Mouse (Mus musculus): Measurements from ENCODE around the gene Snx19.

Gene Snx19

DNA sequence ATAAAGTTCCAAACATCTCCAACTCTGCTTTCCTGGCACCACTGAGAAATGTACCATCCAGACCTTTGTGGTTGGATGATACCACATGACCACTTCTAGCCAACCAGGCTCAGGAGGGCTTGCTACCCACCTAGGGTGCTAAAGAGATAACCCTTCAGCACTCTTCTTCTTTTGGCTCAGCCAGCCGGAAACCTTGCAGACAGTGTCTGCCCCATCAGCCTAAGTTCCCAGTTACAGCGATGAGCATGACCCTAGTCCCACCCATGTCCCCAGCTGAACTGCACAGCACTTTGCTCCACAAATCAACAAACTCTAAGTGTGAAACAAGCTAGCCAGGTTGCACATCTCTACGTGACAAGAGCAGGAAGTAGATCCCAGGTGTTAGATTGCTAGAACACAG is 57.3 kb downstream of the Snx19 start:
- no peak for DNase-seq (ENCODE audit: low read depth)

GRCm38 (mm10) chr9:30485161-30485560 is 58.3 kb downstream of the Snx19 start:
- DNase-seq (ENCODE audit: low read depth) = no peak

- no peak for DNase-seq (ENCODE audit: low read depth)
Observed at GRCm38 (mm10) chr9:30488384-30488783, 61.5 kb downstream of the Snx19 start.

DNA sequence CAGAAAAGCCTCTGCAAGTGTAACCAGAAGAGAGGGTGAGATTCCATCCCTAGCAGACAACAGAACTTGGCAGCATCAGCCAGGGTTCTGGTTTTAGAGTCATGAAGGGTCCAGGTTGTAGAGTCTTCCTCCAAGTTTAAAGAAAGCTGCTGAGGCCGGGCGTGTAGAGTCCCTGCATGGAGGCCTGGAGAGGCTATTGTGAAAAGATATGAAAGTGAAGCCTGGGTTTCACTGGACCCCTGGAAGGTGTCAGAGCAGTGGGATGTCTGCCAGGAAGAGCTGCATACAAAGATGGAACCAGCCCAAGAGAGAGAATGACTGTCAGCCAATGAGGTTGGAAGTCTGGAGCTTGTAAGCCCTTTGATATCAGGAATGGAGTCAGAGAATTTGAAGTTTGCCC is 67.5 kb downstream of the Snx19 start:
- DNase-seq (ENCODE audit: low read depth) = no peak

DNA sequence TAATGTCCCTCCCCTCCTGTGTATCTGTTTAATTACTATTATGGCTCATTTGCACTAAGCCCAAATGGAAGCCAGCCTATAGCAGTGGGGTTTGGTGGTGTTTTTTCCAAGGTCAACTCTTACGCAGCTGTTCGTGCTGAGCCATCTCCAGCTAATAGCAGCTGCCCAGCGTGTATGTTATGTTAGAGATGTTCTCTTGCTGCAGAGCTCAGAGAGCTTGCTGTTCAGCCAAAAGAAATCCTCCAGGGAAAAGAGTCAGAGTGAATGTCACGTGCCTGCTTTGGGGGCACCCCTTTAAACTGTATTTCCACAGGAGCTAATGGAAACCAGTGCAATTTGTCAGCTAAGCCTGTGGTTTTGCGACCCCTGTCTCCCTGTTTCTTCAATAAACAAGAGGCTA is 82.1 kb downstream of the Snx19 start:
- no peak for DNase-seq (ENCODE audit: low read depth)

- no peak for DNase-seq (ENCODE audit: low read depth)
Observed at GRCm38 (mm10) chr9:30515953-30516352, 89.0 kb downstream of the Snx19 start.
